Mouse (Mus musculus): ENCODE data around the gene Aspdh.

Aspdh gene

DNA sequence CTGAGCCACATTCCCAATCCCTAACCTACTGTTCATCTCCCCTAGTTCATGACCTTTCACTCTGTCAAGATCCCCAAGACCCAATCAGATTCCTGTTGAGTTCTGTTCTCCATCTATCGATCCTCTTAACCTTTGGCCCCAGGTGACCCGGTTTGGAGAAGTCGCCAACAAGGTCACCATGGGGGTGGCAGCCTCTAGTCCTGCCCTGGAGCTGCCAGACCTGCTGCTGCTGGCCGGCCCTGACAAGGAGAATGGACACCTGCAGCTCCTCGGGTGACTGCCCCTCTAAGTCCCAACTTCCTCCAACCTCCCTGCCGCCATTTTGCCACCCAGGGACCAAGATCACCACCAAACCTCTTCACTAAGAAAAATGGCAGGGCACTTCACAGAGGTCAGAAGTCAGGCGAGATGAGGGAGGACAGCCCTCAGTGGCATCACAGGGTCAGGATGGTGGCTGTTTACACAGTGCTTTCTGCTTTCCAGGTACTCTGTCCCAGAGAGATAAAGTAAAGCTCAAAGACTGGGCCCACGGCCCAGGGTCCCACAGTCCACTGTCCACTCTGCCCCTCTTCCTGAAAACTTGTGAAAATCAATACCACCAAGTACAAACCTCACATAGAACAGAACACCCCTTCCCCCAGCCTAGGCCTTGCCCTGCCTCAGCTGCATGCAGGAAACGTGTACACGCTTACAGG lies 32.3 kb downstream of the Aspdh start:
- DNase-seq (ENCODE audit: inconsistent ontology term) = no peak

DNA sequence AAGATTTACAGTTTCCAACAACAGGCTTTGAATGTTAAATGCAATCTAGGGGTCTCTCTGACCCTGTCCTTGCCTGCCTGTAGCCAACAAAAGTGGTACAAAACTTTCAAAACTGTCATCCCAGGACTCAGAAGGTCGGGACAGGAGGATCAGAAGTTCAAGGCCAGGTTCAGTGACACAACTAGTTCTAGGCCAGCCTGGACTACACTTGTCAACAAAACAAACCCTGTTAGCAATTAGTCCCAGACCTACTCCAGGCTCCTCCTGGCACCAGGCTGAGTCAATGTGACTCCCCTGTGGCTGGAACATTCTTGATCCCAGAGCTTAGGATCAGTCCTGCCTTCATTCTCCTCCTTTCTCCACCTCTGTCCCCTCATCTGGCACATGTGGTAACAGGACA lies 33.7 kb downstream of the Aspdh start:
- no peak for DNase-seq (ENCODE audit: inconsistent ontology term)

DNA sequence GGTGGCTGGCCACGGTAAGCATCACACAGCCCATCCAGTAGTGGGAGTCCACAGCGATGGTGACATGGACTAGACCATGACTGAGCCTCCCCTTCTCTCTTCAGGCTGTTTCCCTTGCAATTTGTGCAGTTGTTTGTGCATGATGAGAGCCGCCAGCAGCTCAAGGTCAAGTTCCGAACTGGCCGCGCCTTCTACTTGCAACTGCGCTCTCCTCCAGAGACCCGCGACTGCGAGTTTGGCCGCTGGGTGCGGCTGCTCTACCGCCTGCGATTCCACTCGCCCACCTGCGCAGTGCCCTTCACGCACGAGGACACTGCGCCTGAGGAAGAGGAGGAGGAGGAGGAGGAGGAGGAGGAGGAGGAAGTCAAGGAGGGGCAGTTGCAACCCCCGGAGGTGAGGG lies 34.9 kb downstream of the Aspdh start:
- no peak for DNase-seq (ENCODE audit: inconsistent ontology term)

DNA sequence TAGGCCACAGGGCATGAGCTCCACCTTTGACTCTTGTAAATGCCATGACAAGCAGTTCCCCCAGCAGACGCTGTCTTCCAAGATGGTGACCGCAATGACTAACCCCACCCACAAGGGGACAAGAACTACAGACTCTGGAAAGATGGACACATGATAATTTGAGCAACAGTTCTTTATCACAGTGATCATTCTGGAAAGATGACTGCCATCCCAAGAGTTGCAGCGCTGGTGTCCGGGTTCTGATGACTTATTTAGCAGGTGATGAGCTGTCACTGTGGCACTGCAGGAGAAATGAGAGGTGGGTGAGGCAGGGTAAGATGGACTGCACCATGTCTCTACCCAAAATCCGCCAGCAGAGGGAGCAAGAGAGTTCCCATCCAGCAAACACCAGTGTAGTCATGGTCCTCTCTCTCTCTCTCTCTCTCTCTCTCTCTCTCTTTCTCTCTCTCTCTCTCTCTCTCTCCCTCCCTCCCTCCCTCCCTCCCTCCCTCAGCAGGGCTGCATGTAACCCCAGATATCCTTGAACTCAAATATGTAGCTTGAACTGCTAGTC lies 36.4 kb downstream of the Aspdh start:
- DNase-seq (ENCODE audit: inconsistent ontology term) = peak; percentile 44

DNA sequence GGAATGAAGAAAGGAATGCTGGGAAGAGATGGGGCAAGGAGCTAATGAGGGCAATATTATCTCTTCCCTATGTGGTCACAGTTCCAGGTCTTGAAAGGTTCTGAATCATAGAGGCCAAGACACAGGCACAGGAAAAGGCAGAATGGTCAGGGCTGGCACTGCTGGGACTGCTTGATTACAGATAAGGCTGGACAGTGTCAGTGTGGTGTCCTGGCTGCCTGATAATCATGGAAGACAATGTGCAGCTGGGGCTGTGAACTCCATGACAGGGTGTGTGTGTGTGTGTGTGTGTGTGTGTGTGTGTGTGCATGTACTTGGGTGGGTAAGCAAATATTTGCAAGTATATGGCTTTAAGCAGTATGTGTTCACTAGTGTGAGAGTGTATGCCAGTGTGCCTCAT lies 42.3 kb downstream of the Aspdh start:
- DNase-seq (ENCODE audit: inconsistent ontology term) = no peak
